Mouse (Mus musculus) embryonic fibroblast, embryonic 13.5 days (primary cell): Measurements from ENCODE around the gene Pcdh17.
A peak's percentile ranks its signal among the peaks of the same experiment; 100 is the strongest.

ENCODE experiments used
- CTCF ChIP-seq: IDR thresholded peaks from 2 replicates; pipeline ENCODE4 v1.5.1; 2011; ENCODE audit warnings: mild to moderate bottlenecking, control low read depth, low read length, moderate library complexity, borderline replicate concordance; ENCODE audit not compliant: insufficient read depth
- POLR2A ChIP-seq: IDR thresholded peaks from 2 replicates; pipeline ENCODE4 v1.6.1; 2011; ENCODE audit warnings: low read depth, mild to moderate bottlenecking, control low read depth, low read length, moderate library complexity

DNA sequence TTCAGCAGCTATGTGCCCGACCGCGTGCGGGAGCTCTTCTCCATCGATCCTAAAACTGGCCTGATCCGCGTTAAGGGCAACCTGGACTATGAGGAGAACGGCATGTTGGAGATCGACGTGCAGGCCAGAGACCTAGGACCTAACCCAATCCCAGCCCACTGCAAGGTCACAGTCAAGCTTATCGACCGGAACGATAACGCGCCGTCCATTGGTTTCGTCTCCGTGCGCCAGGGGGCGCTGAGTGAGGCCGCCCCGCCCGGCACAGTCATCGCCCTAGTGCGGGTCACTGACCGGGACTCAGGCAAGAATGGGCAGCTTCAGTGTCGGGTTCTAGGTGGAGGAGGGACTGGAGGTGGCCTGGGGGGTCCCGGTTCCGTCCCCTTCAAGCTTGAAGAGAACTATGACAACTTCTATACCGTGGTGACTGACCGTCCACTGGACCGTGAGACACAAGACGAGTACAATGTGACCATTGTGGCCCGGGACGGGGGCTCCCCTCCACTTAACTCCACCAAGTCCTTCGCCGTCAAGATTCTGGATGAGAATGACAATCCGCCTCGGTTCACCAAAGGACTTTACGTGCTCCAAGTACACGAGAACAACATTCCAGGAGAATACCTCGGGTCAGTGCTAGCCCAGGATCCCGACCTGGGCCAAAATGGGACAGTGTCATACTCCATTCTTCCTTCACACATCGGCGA lies 3.7 kb downstream of the Pcdh17 start:
- peak; percentile 57 for TF ChIP-seq CTCF
- no peak for TF ChIP-seq POLR2A
